Mouse (Mus musculus) CH12.LX (cell line): ENCODE results near the gene Soga1. TPM values are rescaled to one million over a fixed set of nuclear protein-coding genes. Genes with fewer than 3 reads are reported as not detected.

ENCODE experiments used
- DNase-seq: peaks from one replicate; pipeline ENCODE4 v3.0.0-alpha.2; 2013; ENCODE audit errors: extremely low read depth
- H3K27ac ChIP-seq: 2 replicates; pipeline ENCODE4 v1.5.1; 2012; ENCODE audit warnings: low read depth, mild to moderate bottlenecking, control low read depth, moderate library complexity; ENCODE audit not compliant: insufficient read depth
- H3K27me3 ChIP-seq: replicated peaks from 2 replicates; pipeline ENCODE3; 2012; ENCODE audit warnings: inconsistent platforms
- H3K36me3 ChIP-seq, 2 experiments: replicated peaks in 1 of 2; 2 replicates each; pipeline versions ENCODE3 to v1.6.1; 2012; ENCODE audit warnings: inconsistent platforms in 1 of 2, low read length in 1 of 2, mild to moderate bottlenecking in 1 of 2, mixed read lengths in 1 of 2, moderate library complexity in 1 of 2; ENCODE audit not compliant: control insufficient read depth in 1 of 2, insufficient read depth in 1 of 2
- H3K4me1 ChIP-seq, 2 experiments: 2 replicates each; pipeline ENCODE4 v1.6.1; 2012; ENCODE audit warnings: inconsistent platforms in 1 of 2, moderate library complexity in 1 of 2; ENCODE audit not compliant: insufficient read depth in 2 of 2, control insufficient read depth in 1 of 2
- H3K4me2 ChIP-seq: 2 replicates; pipeline ENCODE4 v1.6.1; 2012; ENCODE audit warnings: low read depth, mild to moderate bottlenecking, control low read depth; ENCODE audit not compliant: poor library complexity, insufficient read depth, severe bottlenecking
- H3K4me3 ChIP-seq, 3 experiments: fragments of 150-350 bp in 1 of 3; sonication (generic) in 1 of 3; replicated peaks in 1 of 3; 2 replicates each; pipeline versions ENCODE3 to v1.5.1; 2011 to 2012; ENCODE audit warnings: low read depth in 2 of 3, low read length in 2 of 3, mild to moderate bottlenecking in 2 of 3, moderate library complexity in 2 of 3, control low read depth in 1 of 3, improper control_type of control experiment in 1 of 3, inconsistent platforms in 1 of 3, mixed read lengths in 1 of 3; ENCODE audit not compliant: poor library complexity in 1 of 3
- H3K79me2 ChIP-seq: replicated peaks from 2 replicates; pipeline ENCODE4 v1.6.1; 2012; ENCODE audit warnings: mild to moderate bottlenecking, moderate library complexity; ENCODE audit not compliant: control insufficient read depth, poor library complexity, insufficient read depth, severe bottlenecking; ENCODE audit errors: extremely low read depth
- H3K9ac ChIP-seq: 2 replicates; pipeline ENCODE4 v1.6.1; 2012; ENCODE audit warnings: low read depth, mild to moderate bottlenecking, control low read depth, moderate library complexity; ENCODE audit not compliant: insufficient read depth
- H3K9me3 ChIP-seq: replicated peaks from 2 replicates; pipeline ENCODE3; 2012; ENCODE audit warnings: low read length, inconsistent platforms, mixed read lengths
- CHD1 ChIP-seq: IDR thresholded peaks from 2 replicates; pipeline ENCODE4 v1.6.1; 2012; ENCODE audit warnings: low read depth, low read length, improper control_type of control experiment, inconsistent platforms
- CTCF ChIP-seq, 2 experiments: IDR thresholded peaks in 1 of 2; conservative IDR thresholded peaks in 1 of 2; 2 replicates each; pipeline ENCODE4 v1.5.1; 2011 to 2012; ENCODE audit warnings: low read depth in 2 of 2, low read length in 2 of 2, improper control_type of control experiment in 1 of 2, inconsistent platforms in 1 of 2, mild to moderate bottlenecking in 1 of 2, moderate library complexity in 1 of 2
- ELF1 ChIP-seq: IDR thresholded peaks from 2 replicates; pipeline ENCODE4 v1.6.1; 2014; ENCODE audit warnings: low read depth, mild to moderate bottlenecking, inconsistent platforms, low read length, improper control_type of control experiment
- EP300 ChIP-seq: IDR thresholded peaks from 2 replicates; pipeline ENCODE4 v1.6.1; 2011; ENCODE audit warnings: low read length, improper control_type of control experiment
- ETS1 ChIP-seq: conservative IDR thresholded peaks from 2 replicates; pipeline ENCODE4 v1.6.1; 2012; ENCODE audit warnings: low read depth, mild to moderate bottlenecking, inconsistent platforms, low read length, improper control_type of control experiment, moderate library complexity
- JUN ChIP-seq: IDR thresholded peaks from 2 replicates; pipeline ENCODE4 v1.6.1; 2011; ENCODE audit warnings: low read depth, mild to moderate bottlenecking, low read length, improper control_type of control experiment, moderate library complexity; ENCODE audit not compliant: insufficient read depth
- JUND ChIP-seq: conservative IDR thresholded peaks from 2 replicates; pipeline ENCODE4 v1.6.1; 2011; ENCODE audit warnings: low read depth, low read length, improper control_type of control experiment
- PAX5 ChIP-seq: IDR thresholded peaks from 2 replicates; pipeline ENCODE4 v1.6.1; 2012; ENCODE audit warnings: low read length, inconsistent platforms, mixed read lengths
- RAD21 ChIP-seq: IDR thresholded peaks from 2 replicates; pipeline ENCODE4 v1.6.1; 2011; ENCODE audit warnings: low read depth, mild to moderate bottlenecking, low read length, improper control_type of control experiment, moderate library complexity
- SIN3A ChIP-seq: IDR thresholded peaks from 2 replicates; pipeline ENCODE4 v1.6.1; 2012; ENCODE audit warnings: low read length, improper control_type of control experiment, inconsistent platforms
- USF1 ChIP-seq: IDR thresholded peaks from 2 replicates; pipeline ENCODE4 v1.6.1; 2014; ENCODE audit warnings: low read depth, mild to moderate bottlenecking, inconsistent platforms, low read length, improper control_type of control experiment
- USF2 ChIP-seq: conservative IDR thresholded peaks from 2 replicates; pipeline ENCODE4 v1.6.1; 2011; ENCODE audit warnings: low read depth, low read length, improper control_type of control experiment
- ZC3H11A ChIP-seq: IDR thresholded peaks from 2 replicates; pipeline ENCODE4 v1.6.1; 2012; ENCODE audit warnings: low read depth, mild to moderate bottlenecking, inconsistent platforms, low read length, improper control_type of control experiment
- ZKSCAN1 ChIP-seq: IDR thresholded peaks from 2 replicates; pipeline ENCODE4 v1.6.1; 2012; ENCODE audit warnings: low read depth, inconsistent platforms, low read length, improper control_type of control experiment, borderline replicate concordance
- ZNF384 ChIP-seq: IDR thresholded peaks from 2 replicates; pipeline ENCODE4 v1.6.1; 2012; ENCODE audit warnings: low read depth, low read length, improper control_type of control experiment, inconsistent platforms
- dilution Hi-C: fragments of 300-500 bp; cut with MboI; formaldehyde crosslinking; loops from 2 replicates; pipeline ENCODE4 v1.14.3; 2020; ENCODE audit warnings: low sequenced_read_pairs; ENCODE audit not compliant: extremely low pct_unique_long_range_greater_than_20kb, extremely low pct_ligation_motif_present
- in situ Hi-C: fragments of 300-500 bp; cut with MboI; formaldehyde crosslinking; loops from 3 replicates; pipeline ENCODE4 v1.14.3; 2019; ENCODE audit warnings: low sequenced_read_pairs, low pct_ligation_motif_present, low pct_unique_long_range_greater_than_20kb, mixed read lengths
- polyA plus RNA-seq: library from polyadenylated mRNA; unstranded; fragments of >175 nt; gene quantifications from 2 replicates; pipeline ENCODE4 v1.2.1, GENCODE M21; 2012; ENCODE audit warnings: low read depth; ENCODE audit not compliant: insufficient read length
- total RNA-seq, 2 experiments: library from RNA; depleted of rRNA; stranded (reverse); fragments of 300-350 nt in 1 of 2; fragments of >200 nt in 1 of 2; gene quantifications; 2 replicates each; pipeline ENCODE4 v1.2.3; 2012 to 2014

Soga1 gene
- total and polyA plus RNA-seq, 3 experiments = 0.39 to 2.0 (median 2.0) TPM

- no peak overlapping the region for H3K4me3 ChIP-seq
- peaks cover 57 to 82% of the 10 kb centered on the region in 2 experiments for H3K36me3 ChIP-seq
- H3K27ac ChIP-seq = no peak overlapping the region
- H3K9me3 ChIP-seq = peaks cover 4% of the 10 kb centered on the region
- TF ChIP-seq EP300 (no peak), CHD1 (no peak), ZNF384 (no peak), USF1 (no peak), SIN3A (no peak), ETS1 (no peak), ELF1 (no peak), ZKSCAN1 (no peak), CTCF (conservative IDR thresholded peaks at IDR 0.05 in 1 of 2, IDR thresholded peaks at IDR 0.05 in 1 of 2; ENCODE audit: low read depth in 2 of 2, low read length in 2 of 2) (no peak), PAX5 (no peak)
- TF ChIP-seq, all 38 proteins: peak for 0
- dilution Hi-C loops = no loop called here
- no peaks in the 10 kb centered on the region for H3K79me2 ChIP-seq
- no peak overlapping the region for H3K4me2 ChIP-seq
- in situ Hi-C loops = no loop called here
- H3K27me3 ChIP-seq = no peaks in the 10 kb centered on the region
- DNase-seq = no peak
- no peak overlapping the region for H3K9ac ChIP-seq
- peaks cover 4 to 39% of the 10 kb centered on the region in 2 experiments; a peak in 3 of 4 replicates for H3K4me1 ChIP-seq
Measured at GRCm38 (mm10) chr2:157102256-157102655, 23.2 kb upstream of the Soga1 start.

- Histone ChIP-seq H3K36me3 (peaks cover 53 to 82% of the 10 kb centered on the region in 2 experiments), H3K27ac (no peak overlapping the region), H3K4me1 (peaks cover 4 to 45% of the 10 kb centered on the region in 2 experiments; a peak in 3 of 4 replicates), H3K27me3 (no peaks in the 10 kb centered on the region), H3K9ac (no peak overlapping the region), H3K4me3 (no peak overlapping the region), H3K79me2 (no peaks in the 10 kb centered on the region), H3K4me2 (no peak overlapping the region), H3K9me3 (peaks cover 4% of the 10 kb centered on the region)
- in situ Hi-C loops (no loop called here), dilution Hi-C loops (no loop called here)
- TF ChIP-seq JUN (no peak), JUND (no peak), ZNF384 (no peak), ZKSCAN1 (no peak), PAX5 (no peak), ZC3H11A (no peak), RAD21 (no peak), ETS1 (no peak), USF2 (no peak), CHD1 (no peak)
- DNase-seq = no peak
Measured at GRCm38 (mm10) chr2:157101650-157102049, 22.6 kb upstream of the Soga1 start.
